Mouse (Mus musculus): ENCODE measurements at regions not wholly inside any gene's neighbourhood (a gene's known extent, or its start where the extent isn't known, plus 50 kb on each side); places are given as distances from the start of the nearest gene placed in this dataset.

DNA sequence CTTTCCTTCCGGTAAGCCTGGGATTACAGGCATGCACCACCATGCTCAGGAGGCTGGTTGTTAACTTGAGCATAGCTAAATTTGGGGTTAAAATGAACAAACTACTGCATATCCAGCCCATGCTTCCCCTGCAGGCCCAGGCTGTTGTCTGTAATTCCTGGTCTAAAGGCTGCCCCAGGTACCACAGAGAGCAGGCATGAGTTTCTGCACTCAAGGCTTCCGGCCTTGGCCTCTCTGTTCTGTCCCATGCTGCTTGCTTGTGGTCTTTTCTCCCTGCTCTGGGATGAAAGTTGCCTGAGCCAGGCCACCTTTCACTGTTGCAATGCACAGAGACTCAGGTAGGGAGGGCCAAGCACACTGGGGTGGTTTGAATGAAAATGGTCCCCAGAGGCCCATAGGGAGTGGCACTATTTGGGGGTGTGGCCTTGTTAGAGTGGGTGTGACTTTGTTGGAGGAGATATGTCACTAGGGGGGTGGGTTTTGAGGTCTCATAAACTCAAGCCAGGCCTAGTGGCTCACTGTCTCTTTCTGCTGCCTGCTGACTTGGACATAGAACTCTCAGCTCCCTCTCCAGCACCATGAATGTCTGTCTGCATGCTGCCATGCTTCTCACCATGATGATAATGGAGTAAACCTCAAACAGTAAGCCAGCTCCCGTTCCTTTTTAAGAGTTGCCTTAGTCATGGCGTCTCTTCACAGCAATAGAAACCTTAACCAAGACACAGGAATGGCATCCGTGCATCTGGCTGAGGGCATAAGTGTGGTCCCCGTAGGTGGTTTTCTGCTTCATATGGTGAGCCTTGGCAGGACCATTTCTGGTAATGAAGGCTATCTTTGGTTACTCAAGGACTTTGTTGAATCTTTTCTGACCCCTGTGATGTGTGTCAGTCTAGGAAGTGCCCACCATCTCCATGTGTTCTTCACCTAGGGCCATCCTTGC lies 86.7 kb upstream of the Zfp366 start:
- DNase-seq (ENCODE audit: low spot score in 2 of 2), result no peak

DNA sequence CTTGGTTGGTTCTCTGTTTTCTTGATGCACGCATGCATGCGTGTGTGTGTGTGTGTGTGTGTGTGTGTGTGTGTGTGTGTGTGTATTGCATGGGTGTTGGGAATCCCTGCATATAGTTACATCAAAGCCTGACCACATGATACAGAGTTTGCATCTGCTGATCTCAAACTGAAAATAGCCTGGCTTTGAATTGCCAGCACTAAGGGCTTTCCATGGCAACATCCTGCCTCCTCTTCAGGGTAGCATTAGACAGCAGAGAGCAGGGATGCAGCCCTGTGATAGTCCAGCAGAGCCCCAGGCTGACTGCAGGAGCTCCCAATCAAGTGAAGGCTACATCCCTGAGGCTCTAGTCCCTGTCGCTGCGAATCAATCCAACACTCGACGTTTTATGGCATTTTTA lies 87.8 kb upstream of the Zfp366 start:
- no peak for DNase-seq (ENCODE audit: low spot score in 2 of 2)

DNA sequence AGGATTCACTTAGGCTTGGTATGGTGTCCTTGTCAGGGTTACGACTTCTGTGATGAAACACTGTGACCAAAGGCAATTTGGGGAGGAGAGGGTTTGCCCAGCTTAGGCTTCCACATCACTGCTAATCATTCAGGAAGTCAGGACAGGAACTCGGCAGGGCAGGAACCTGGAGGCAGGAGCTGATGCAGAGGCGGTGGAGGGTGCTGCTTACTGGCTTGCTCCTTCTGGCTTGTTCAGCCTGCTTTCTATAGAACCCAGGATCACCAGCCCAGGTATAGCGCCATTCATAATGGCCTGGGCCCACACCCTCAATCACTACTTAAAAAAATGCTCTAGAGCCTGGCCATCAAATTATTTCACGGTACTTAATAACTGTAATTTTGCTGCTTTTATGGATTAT lies 89.6 kb upstream of the Zfp366 start:
- DNase-seq (ENCODE audit: low spot score in 2 of 2), result no peak

DNA sequence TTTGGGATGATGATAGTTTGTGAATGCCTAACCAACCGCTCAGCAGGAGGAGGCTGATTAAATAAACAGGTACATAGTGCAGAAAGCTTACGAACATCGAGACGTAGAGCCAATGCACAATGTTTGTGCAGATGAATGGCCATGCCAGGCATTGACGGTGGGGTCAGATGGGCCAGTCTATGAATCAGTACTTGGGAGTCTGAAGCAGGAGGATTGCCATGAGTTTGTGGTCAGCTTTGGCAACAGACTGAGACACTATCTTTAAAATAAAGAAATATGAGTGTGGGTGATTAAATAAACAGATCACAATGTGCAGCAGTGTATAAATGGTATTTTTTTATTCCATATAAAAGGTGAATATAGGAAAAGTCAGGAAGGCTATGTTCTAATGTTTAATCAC lies 90.4 kb upstream of the Zfp366 start:
- no peak for DNase-seq (ENCODE audit: low spot score in 2 of 2)

DNA sequence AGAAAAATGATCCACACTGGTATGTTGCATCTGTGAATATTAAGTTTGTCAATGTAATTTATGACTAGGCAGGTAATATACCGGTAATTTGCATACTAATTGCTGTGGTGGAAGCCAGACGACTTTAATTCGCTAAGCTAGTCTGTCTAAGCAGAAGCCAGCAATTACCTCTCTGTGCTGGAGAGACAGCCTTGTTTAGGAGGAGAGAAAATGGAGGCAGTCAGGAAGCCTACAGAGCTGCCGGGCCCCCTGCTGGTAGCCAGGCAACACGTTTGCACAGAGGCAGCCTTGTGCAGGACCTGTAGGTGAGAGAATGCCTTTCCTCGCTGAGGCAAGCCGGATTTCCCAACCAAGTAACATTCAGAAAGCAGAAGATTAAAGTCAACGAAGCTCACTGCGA lies 91.4 kb upstream of the Zfp366 start:
- DNase-seq (ENCODE audit: low spot score in 2 of 2), result peak; percentile 49 to 64

DNA sequence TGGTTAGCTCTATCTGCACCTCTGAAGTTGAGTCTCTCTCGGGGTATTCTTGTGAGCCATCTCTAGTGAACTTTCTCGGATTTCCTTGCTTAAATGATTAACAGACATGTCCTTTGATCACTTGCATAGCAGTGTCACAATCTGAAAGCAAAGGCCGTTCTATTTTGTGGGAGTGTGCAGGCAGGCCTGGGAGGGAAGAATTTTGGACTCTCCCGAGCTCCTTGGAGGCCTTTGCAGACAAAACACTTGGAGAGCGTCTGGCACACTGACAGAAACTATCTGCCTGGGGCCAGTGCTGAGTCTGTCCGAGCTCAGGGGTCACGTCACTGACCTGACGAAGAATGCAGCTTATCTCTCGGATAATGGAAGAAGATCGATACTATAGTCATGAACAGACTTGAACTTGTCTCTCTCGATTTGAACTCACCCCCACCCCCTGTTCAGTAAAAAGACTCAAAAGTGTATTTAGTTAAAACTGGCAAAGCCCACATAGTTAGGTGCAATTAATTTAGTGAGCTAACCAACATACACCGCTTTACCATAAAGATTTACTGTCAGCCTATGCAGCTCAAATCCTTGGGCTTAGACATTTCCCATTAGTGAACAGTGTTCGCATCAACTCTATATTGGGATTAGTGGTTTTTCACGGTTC lies 92.2 kb upstream of the Zfp366 start:
- no peak for DNase-seq (ENCODE audit: low spot score in 2 of 2)

DNA sequence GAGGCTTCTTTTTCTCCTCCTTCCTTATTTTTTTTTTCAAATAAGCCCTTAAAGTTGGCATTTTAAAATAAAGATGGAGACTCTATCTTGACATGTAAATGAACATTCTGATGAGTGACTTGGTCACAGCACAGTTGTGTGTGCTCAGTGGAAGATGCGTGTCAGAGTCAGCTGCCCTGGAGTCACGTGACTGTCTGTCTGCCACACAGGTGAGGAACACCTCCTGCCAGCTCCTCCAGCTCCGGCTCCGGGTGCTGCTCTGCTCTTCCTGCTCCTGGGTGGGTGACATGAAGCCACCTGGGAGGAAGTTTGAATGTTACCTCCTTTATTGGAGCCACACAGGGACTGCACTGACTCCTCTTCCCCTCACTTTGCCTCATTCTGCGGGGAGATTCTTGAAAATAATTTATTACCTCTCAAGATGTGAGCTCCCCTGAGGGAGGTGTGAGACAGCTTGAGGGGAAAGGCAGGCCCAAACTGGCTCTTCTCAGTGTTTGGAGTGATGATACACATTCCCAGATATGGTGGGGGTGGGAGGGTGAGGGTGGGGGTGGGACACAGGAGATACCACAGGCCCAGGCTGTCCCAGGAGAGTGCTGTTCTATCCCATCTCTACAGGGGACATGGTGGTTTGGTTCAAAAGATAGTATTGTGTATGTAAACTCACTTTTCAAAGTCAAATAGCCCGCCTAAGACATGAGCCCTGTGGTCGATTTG lies 92.9 kb upstream of the Zfp366 start:
- DNase-seq (ENCODE audit: low spot score in 2 of 2), result no peak

DNA sequence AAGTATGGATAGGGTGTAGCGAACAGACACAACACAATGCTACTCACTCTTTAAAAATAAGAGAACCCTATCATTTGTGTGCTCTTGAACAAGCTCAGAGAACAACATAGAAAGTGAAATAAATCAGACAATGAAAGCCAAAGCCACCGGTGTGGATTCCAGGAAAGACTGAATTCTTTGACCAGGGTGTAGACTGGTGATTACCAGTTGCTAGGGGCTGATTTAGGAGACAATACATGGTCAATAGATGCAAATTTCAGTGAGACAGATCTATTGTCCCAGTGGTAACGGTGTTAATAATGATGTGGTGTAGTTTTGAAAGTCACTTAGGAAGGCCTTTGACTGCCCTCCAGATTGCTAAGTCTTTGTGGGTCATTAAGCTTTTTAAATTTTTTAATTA lies 94.3 kb upstream of the Zfp366 start:
- no peak for DNase-seq (ENCODE audit: low spot score in 2 of 2)

DNA sequence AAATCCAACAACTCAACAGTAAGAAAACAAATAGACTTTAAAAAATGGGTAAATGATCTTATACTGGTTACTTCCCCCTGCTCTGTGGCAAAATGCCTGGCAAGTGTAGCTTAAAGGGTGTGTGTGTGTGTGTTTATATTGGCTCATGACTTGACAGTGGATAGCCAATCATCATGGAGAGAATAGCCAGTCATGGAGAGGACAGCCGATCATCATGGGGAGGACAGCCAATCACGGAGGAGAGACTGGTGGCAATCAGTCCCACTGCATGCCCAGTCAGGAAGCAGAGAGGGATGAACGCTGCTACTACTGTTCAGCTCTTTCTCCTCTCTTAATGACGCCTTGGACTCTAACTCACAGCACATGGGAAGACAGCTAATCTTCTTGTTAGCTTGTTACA lies 96.3 kb upstream of the Zfp366 start:
- DNase-seq (ENCODE audit: low spot score in 2 of 2), result no peak

DNA sequence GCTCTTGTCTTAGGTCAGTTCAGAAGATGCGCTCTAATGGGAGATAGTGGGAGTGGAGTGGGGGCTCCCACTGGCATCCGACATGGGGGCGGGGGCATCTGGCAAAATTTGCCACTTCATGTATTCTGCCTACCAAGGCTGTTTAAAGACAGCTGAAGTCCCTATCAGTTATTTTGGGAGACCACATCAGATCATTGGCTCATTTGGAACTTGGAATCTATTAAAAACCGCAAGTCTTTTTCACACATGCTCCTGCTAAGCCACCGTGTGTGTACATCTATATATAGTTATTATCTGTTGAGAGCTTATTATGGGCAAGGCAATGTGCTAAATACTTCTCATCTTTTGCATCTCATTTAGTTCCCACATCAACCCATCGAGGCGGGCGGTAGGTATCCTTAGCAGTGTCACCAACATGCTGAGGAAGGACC lies 95.0 kb upstream of the 1700024P04Rik start:
- no peak for DNase-seq (ENCODE audit: low spot score in 2 of 2)

DNA sequence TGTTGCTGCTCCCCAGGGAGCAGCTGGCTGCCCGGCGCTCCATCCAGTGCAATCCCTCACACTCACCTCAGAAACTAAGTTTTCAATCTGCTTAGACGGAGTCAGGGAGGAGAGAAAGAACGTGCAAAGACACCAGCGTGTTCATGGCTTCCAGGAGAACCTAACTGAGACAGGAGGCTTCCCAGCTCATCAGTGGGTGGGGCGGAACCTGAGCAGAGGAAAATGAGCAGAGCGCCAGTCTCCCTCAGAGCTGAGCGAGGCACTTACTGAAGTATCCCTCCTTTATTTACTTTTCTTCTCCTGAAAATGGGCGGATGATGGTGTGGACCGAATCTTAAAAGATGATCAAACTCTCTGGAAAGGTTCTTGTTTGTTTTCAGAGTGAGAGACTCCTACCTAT lies 94.3 kb upstream of the 1700024P04Rik start:
- no peak for DNase-seq (ENCODE audit: low spot score in 2 of 2)

DNA sequence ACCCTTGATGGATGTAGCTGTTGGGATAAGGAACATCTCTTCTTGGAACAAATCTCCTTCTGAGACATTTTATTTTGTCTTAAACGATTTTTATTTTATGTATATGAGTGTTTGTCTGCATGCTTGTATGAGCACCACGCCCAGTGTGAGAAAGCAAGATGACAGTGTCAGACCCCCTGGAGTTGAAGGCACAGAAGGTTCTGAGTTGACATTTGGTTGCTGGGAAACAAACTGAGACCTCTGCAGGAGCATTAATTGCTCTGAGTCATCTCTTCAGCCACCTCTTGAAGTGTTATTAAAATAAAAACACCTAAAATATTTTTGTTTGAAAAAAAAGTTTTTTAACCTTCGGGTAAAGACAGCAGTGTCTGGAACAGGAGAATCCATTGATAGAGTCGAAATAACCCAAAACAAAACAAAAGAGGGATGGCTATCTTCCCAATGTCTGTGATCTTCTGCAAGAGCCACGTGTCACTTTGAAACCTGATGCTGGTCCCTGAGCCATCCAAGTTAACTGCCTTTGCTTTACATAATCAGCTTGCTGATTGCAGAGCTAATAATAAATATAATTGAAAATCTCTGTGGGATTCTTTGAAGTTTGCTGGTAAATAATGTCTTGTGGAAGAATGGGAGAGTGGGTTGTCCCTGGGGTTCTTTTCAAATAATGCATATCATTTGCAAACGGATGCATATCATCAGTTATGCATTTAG lies 92.8 kb upstream of the 1700024P04Rik start:
- no peak for DNase-seq (ENCODE audit: low spot score in 2 of 2)

DNA sequence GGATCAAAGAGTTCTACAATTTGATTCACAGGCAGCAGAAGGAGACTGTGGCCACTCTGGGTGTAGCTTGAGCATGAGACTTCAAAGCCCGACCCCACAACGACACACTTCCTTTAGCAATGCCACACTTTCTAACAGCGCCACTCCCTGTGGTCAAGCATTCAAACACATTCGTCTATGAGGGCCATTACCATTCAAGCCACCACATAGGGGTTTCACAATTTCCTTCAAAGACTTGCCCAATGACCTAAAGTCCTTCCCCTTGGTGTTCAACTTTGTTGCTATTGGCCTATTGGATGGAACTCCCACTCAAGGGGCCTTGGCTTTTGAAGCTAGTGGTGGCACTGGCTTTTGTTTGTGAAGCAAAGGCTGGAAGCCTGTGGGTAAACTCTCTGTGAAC lies 91.1 kb upstream of the 1700024P04Rik start:
- DNase-seq (ENCODE audit: low spot score in 2 of 2), result no peak

DNA sequence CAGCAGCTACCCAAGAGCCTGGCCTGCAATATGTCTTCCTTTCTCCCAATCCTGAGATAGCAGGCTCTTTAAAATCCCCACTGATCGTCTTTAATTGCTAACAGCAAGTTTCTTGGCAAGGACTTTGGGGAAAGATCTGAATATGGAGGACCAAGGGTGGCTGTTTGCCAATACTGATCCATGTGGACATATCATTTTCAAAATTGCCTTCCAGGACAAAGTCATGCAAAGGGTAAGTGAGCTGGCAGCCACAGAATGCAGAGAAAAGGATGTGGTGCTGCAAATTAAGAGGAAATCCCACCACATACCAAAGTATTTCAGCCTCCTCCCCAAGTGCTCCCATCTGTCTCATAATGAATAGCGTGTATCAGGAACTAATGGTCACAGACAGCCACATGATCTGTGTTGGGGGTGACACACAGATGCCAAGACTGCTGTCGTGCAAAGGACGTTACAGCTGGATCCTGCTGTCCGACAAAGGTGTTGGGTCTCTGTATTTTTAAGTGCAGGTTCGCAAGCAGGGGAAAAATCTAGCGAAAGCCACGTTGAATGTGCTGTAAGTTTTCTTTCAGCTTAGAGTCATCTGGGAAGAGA lies 87.6 kb upstream of the 1700024P04Rik start:
- no peak for DNase-seq (ENCODE audit: low spot score in 2 of 2)

DNA sequence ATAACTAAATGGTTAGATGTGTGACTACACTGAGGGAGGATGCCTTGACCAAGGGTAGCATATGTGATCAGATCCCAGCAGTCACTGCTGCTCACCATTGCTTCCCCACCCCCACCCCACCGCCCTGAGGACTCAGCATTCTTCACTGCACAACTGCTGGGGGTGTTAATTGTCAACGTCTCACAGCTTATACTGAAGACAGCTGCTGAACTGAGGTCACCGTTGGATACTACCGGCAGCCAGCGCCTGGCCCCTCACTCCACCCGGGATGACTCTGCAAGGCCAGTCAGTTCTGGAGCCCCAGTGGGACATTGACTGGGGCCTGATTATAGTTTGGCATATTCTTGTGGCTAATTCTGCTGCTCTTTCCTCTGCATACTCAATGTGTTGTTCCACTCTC lies 87.0 kb upstream of the 1700024P04Rik start:
- DNase-seq (ENCODE audit: low spot score in 2 of 2), result no peak

DNA sequence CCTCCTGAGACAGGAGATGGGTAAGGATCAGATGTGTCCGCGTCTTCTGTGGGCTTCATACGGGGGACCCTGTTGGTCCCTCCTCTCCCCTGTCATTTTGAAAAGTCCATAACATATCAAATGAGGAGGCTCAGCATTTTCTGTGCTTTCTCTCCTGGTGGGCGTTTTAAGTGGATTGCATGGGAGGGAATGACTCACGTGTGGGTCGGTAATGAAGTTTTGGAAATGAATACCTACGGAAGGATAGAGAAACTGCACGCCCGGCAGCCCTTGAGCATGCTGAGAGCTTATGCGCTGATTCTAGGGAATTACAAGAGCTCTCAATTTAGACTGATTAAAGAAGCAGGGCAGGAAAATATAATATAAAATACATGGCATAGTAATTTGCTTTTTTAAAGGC lies 85.4 kb upstream of the 1700024P04Rik start:
- DNase-seq (ENCODE audit: low spot score in 2 of 2), result no peak

DNA sequence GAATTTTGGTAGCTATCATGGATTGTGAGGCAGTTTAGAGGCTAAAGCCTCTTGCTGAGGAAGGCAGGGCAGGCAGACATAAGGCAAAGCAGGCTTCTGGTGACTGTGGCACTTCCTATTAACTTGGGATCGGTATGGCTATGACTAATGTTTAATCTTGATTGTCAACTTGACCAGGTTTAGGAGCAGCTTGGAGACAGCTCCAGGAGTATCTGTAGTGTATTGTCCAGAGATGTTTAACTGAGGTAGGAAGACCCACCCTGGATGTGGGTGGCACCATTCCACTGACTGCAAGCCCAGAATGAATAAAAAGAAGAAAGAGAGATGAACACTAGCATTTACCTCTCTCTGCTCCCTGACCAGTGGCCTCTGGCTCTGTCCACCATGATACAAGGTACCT lies 83.1 kb upstream of the 1700024P04Rik start:
- no peak for DNase-seq (ENCODE audit: low spot score in 2 of 2)

DNA sequence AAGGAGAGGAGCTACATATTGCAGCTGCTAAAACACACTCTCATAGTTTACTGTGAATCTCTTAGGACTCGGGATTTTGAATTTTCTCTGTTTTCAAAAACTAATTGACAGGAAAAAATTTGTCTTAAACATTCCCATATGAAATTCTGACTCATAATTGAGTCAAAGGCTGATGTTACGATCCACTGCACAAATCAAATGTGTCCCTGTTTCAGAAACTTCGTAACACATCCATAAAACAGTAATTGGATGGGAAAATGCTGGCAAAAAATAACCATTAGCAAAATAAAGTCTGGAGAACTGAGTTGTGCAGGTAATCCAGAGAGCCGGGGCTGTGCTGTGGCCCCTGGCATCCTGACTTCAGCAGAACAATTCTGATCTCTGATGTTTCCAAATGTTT lies 79.1 kb upstream of the 1700024P04Rik start:
- DNase-seq (ENCODE audit: low spot score in 2 of 2), result no peak

DNA sequence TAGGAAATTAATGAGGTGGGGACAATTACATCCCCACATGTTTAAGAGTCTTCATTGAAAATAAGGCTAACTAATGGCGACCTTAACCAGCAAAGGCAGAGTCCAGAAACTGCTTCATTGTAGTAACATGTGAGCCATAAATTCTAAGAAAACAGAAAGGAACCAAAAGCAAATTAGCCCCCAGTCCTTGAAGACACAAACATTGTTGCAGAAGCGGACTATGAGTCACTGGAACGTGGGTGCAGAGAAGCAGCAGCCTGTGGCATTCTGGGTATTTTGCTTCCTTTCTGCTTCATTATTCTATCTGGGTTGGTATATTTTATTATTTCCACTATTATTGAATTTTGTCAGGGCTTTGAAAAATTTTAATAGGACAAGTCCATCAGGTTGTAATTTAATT lies 78.6 kb upstream of the 1700024P04Rik start:
- no peak for DNase-seq (ENCODE audit: low spot score in 2 of 2)

DNA sequence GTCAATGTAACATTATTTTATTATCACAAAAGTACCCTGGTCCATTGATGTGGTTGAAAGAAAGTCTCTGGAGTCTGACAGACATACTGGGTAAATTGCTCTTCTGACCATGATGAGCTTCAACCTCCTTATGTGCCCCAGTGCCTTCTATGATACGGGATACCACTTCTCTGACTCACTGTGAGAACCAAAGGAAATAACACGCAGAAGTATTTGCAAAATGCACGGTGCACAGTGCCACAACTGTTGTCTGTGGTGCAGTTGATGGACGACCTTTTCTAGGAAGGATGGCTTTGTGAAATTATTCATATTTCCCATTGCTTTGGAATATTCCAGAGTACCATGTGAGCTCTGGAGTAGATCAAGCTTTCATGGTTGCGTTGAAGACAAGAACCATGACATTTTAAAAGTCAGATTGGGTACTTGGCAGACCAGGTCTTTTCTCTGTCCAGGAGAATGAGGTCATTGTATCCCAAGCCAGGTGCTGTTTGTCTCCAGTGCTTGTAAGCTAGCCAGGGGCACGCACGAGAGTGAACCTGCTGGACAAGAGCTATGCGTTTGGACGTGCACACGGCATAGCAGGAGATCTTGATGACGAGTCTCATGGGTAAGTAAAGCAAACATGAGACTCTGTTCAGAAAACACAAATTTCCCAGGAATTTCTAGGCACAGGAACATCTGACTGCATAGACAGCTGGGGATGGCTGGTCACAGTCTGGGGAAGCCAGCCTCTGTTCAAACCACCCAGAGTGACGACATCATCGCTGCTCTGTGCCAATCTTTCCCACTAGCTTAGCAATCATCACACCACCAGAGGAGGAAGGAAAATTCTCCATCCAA lies 74.0 kb upstream of the 1700024P04Rik start:
- no peak for DNase-seq (ENCODE audit: low spot score in 2 of 2)

DNA sequence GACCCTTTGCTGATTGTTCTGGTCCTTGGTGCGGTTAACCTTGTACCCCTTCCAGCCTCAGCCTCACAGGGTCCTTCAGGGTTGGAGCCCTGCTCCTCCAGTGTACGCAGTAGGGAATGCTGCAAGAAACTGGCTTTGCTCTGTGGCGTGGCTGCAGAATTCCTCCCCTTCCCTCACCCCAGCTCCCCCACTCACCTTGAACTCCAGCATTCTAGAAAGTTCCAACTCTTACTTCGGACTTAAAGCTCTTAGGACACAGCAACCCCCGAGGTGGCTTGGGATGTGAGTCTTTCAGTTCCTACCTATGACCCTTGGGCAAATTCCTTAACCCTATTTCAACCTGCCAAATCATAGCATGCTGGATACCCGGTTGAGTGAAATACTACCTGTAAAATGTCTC lies 73.3 kb upstream of the 1700024P04Rik start:
- no peak for DNase-seq (ENCODE audit: low spot score in 2 of 2)
